9 mouse cellular contexts compared by ENCODE assay signal in the genomic region with DNA sequence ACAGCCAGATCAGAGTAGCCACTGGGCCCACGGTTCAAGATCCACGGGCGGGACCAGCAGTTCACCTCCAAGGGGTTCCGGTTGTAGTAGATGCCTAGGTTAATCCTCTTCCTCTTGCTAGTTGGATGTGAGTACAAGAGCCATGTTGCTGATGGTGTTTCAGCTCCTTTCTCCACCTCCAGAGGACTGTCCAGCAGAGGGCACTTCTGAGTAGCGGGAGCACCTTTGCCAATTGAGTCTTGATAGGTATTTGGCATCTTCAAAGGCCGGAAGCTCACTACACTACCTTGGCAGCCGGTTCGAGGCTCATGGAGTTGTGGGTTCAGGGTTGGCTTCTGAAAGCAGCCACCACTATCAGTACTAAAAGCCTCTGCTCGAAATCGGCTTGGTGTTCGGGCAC. TPM values are rescaled to one million over a fixed set of nuclear protein-coding genes. Genes with fewer than 3 reads are reported as not detected.
A peak's percentile ranks its signal among the peaks of the same experiment; 100 is the strongest.
DNase-seq lines count a peak whose midpoint lies in the region; ATAC-seq and TF ChIP-seq lines count a peak whose summit lies in the region.
"Had no signal": no experiment of that assay in that cellular context is flagged by ENCODE, and none has a peak within 500 bp of the region (broad histone marks: within the 10 kb centered on the region; RNA-seq: fewer than 3 reads in every experiment).

No protein-coding gene starts in this region.

- 77% methylated on average over 11 of the region's 11 CpGs for WGBS in heart, postnatal 0 days
- WGBS in hindbrain, embryonic 14.5 days = 89% methylated on average over 11 of the region's 11 CpGs
- 89% methylated on average over 11 of the region's 11 CpGs for WGBS in midbrain, embryonic 13.5 days

- TF ChIP-seq EP300 in heart, postnatal 0 days (IDR thresholded peaks at IDR 0.05; ENCODE audit: low read depth) = no peak

- H3K4me3 ChIP-seq in heart, postnatal 0 days (ENCODE audit: low read depth, low read length) = no peak overlapping the region
- H3K4me3 ChIP-seq in hindbrain, embryonic 14.5 days (replicated peaks; ENCODE audit: low read length) = no peak overlapping the region
- H3K4me3 ChIP-seq in midbrain, embryonic 13.5 days (replicated peaks) = no peak overlapping the region
- H3K4me3 ChIP-seq: hindbrain, embryonic 15.5 days had no signal

- ATAC-seq in heart, postnatal 0 days (ENCODE audit: insufficient read depth, low read depth) = no peak
- peak; percentile 17; the same call in 1 of the 2 replicates for ATAC-seq in granulocyte monocyte progenitor cell, adult 5-6 weeks (replicated peaks; ENCODE audit: poor library complexity, severe bottlenecking)
- ATAC-seq in hindbrain, embryonic 14.5 days (ENCODE audit: low FRiP score) = no peak
- ATAC-seq in midbrain, embryonic 13.5 days = no peak

- no peak for DNase-seq in heart, postnatal 0 days (ENCODE audit: low spot score)
- DNase-seq in heart, adult 9 months (ENCODE audit: low spot score in 2 of 2) = no peak
- peak; percentile 65 for DNase-seq in A20 (ENCODE audit: low read depth, low spot score)
- DNase-seq in T-cell, adult 2 months (ENCODE audit: low spot score) = peak; percentile 63
- DNase-seq in retina, adult 2 months (ENCODE audit: low read depth, low spot score) = peak; percentile 34
- DNase-seq in hindbrain, embryonic 14.5 days (ENCODE audit: low spot score) = no peak

- peaks cover 20% of the 10 kb centered on the region for H3K36me3 ChIP-seq in heart, postnatal 0 days (replicated peaks; ENCODE audit: control insufficient read depth, insufficient read depth, low read length)
- H3K36me3 ChIP-seq in hindbrain, embryonic 14.5 days (replicated peaks; ENCODE audit: control insufficient read depth, insufficient read depth) = no peaks in the 10 kb centered on the region; the same call in 1 of the 2 replicates
- H3K36me3 ChIP-seq in midbrain, embryonic 13.5 days = 0 out of 2 replicates have a peak, but pooled peaks cover 6% of the 10 kb centered on the region

- peaks cover 2% of the 10 kb centered on the region; the same call in 1 of the 2 replicates for H3K4me1 ChIP-seq in heart, postnatal 0 days (ENCODE audit: control insufficient read depth, insufficient read depth)
- no peaks in the 10 kb centered on the region for H3K4me1 ChIP-seq in hindbrain, embryonic 14.5 days (replicated peaks; ENCODE audit: control insufficient read depth, insufficient read depth, low read length)
- H3K4me1 ChIP-seq in midbrain, embryonic 13.5 days (replicated peaks) = no peaks in the 10 kb centered on the region
- H3K4me1 ChIP-seq: hindbrain, embryonic 15.5 days had no signal

- H3K4me2 ChIP-seq in heart, postnatal 0 days (ENCODE audit: low read depth, low read length) = no peak overlapping the region
- no peak overlapping the region for H3K4me2 ChIP-seq in hindbrain, embryonic 14.5 days (replicated peaks)
- H3K4me2 ChIP-seq in midbrain, embryonic 13.5 days (replicated peaks) = no peak overlapping the region
- H3K4me2 ChIP-seq: hindbrain, embryonic 15.5 days had no signal

- H3K9ac ChIP-seq in heart, postnatal 0 days (replicated peaks; ENCODE audit: low read depth, low read length) = no peak overlapping the region
- H3K9ac ChIP-seq in hindbrain, embryonic 14.5 days = no peak overlapping the region
- H3K9ac ChIP-seq in midbrain, embryonic 13.5 days (replicated peaks) = no peak overlapping the region
- H3K9ac ChIP-seq: hindbrain, embryonic 15.5 days had no signal

- no peaks in the 10 kb centered on the region for H3K9me3 ChIP-seq in heart, postnatal 0 days (replicated peaks; ENCODE audit: control insufficient read depth, low read length)
- H3K9me3 ChIP-seq in hindbrain, embryonic 14.5 days (ENCODE audit: control insufficient read depth, low read length) = no peaks in the 10 kb centered on the region
- H3K9me3 ChIP-seq in midbrain, embryonic 13.5 days = no peaks in the 10 kb centered on the region
- H3K9me3 ChIP-seq: hindbrain, embryonic 15.5 days had no signal

- TF ChIP-seq CTCF in heart, postnatal 0 days (IDR thresholded peaks at IDR 0.05; ENCODE audit: low read depth) = peak; percentile 61

- no peaks in the 10 kb centered on the region for H3K27me3 ChIP-seq in heart, postnatal 0 days (ENCODE audit: control insufficient read depth, insufficient read depth, low read length)
- no peaks in the 10 kb centered on the region for H3K27me3 ChIP-seq in hindbrain, embryonic 14.5 days (ENCODE audit: control insufficient read depth, insufficient read depth, low read length)
- no peaks in the 10 kb centered on the region for H3K27me3 ChIP-seq in midbrain, embryonic 13.5 days
- H3K27me3 ChIP-seq: hindbrain, embryonic 15.5 days had no signal

- no peak overlapping the region for H3K27ac ChIP-seq in heart, postnatal 0 days (ENCODE audit: low read depth)
- H3K27ac ChIP-seq in hindbrain, embryonic 14.5 days = no peak overlapping the region
- no peak overlapping the region for H3K27ac ChIP-seq in midbrain, embryonic 13.5 days
- H3K27ac ChIP-seq: hindbrain, embryonic 15.5 days had no signal

RNA-seq across cellular contexts. Expression of gene Neu3, which starts 14.8 kb away (rescaled TPM):
- 3.7 and 4.7 TPM in 2 replicates for total RNA-seq in heart, postnatal 0 days (2014; rRNA removed; ENCODE audit: low replicate concordance)
- polyA plus RNA-seq in heart, postnatal 0 days (2015; fragmentation: Nextera tagmentation; extraction: Ambion mirVana) = 3.0 and 3.3 TPM in 2 replicates
- total RNA-seq in granulocyte monocyte progenitor cell, adult 5-6 weeks (2014; fragmentation: Nextera tagmentation) = 1.7 and 4.6 TPM in 2 replicates
- total RNA-seq in granulocyte monocyte progenitor cell, adult 5-6 weeks (2017) = 0.82 and 1.3 TPM in 2 replicates
- polyA plus RNA-seq in hindbrain, embryonic 14.5 days (2014; fragmentation: Nextera tagmentation; extraction: Ambion mirVana) = 1.3 and 2.2 TPM in 2 replicates
- polyA plus RNA-seq in midbrain, embryonic 13.5 days (2015; fragmentation: Nextera tagmentation; extraction: Ambion mirVana) = 1.1 and 1.2 TPM in 2 replicates

RNA-seq across cellular contexts. Expression of gene Xrra1, which starts 45.5 kb away (rescaled TPM):
- total RNA-seq in heart, postnatal 0 days (2014; rRNA removed; ENCODE audit: low replicate concordance) = 1.9 TPM in 1 of 2 replicates, not detected in the other
- 0.04 and 0.08 TPM in 2 replicates for polyA plus RNA-seq in heart, postnatal 0 days (2015; fragmentation: Nextera tagmentation; extraction: Ambion mirVana)
- 1.3 TPM in 1 of 2 replicates, not detected in the other for total RNA-seq in granulocyte monocyte progenitor cell, adult 5-6 weeks (2014; fragmentation: Nextera tagmentation)
- total RNA-seq in granulocyte monocyte progenitor cell, adult 5-6 weeks (2017) = not detected in 2 replicates
- 1.1 and 1.3 TPM in 2 replicates for polyA plus RNA-seq in hindbrain, embryonic 14.5 days (2014; fragmentation: Nextera tagmentation; extraction: Ambion mirVana)
- polyA plus RNA-seq in midbrain, embryonic 13.5 days (2015; fragmentation: Nextera tagmentation; extraction: Ambion mirVana) = 0.62 and 0.79 TPM in 2 replicates

RNA-seq across cellular contexts. Expression of gene Spcs2, which starts 49.9 kb away (rescaled TPM):
- 57.2 and 79.1 TPM in 2 replicates for total RNA-seq in heart, postnatal 0 days (2014; rRNA removed; ENCODE audit: low replicate concordance)
- 146 and 155 TPM in 2 replicates for polyA plus RNA-seq in heart, postnatal 0 days (2015; fragmentation: Nextera tagmentation; extraction: Ambion mirVana)
- total RNA-seq in granulocyte monocyte progenitor cell, adult 5-6 weeks (2014; fragmentation: Nextera tagmentation) = 253 and 308 TPM in 2 replicates
- 268 and 298 TPM in 2 replicates for total RNA-seq in granulocyte monocyte progenitor cell, adult 5-6 weeks (2017)
- polyA plus RNA-seq in hindbrain, embryonic 14.5 days (2014; fragmentation: Nextera tagmentation; extraction: Ambion mirVana) = 268 and 276 TPM in 2 replicates
- 326 and 337 TPM in 2 replicates for polyA plus RNA-seq in midbrain, embryonic 13.5 days (2015; fragmentation: Nextera tagmentation; extraction: Ambion mirVana)

RNA-seq across cellular contexts. Expression of gene Olfr521, which starts 50.1 kb away (rescaled TPM):
- total RNA-seq in heart, postnatal 0 days (2014; rRNA removed; ENCODE audit: low replicate concordance) = not detected in 2 replicates
- polyA plus RNA-seq in heart, postnatal 0 days (2015; fragmentation: Nextera tagmentation; extraction: Ambion mirVana) = not detected in 2 replicates
- total RNA-seq in granulocyte monocyte progenitor cell, adult 5-6 weeks (2014; fragmentation: Nextera tagmentation) = not detected in 2 replicates
- not detected in 2 replicates for total RNA-seq in granulocyte monocyte progenitor cell, adult 5-6 weeks (2017)
- not detected in 2 replicates for polyA plus RNA-seq in hindbrain, embryonic 14.5 days (2014; fragmentation: Nextera tagmentation; extraction: Ambion mirVana)
- polyA plus RNA-seq in midbrain, embryonic 13.5 days (2015; fragmentation: Nextera tagmentation; extraction: Ambion mirVana) = not detected in 2 replicates
- polyA plus RNA-seq: hindbrain, embryonic 15.5 days had no signal

Comparison
In these comparisons a context has a peak if more than half of its experiments do, and no peak if none do; other contexts are left out.
1. DNase-seq: peak in A20 (single experiment), T-cell, adult 2 months (single experiment) and retina, adult 2 months (single experiment); none in heart, postnatal 0 days (single experiment), heart, adult 9 months (0 of 2) and hindbrain, embryonic 14.5 days (single experiment).